8 mouse cellular contexts compared by ENCODE assay signal in the genomic region with DNA sequence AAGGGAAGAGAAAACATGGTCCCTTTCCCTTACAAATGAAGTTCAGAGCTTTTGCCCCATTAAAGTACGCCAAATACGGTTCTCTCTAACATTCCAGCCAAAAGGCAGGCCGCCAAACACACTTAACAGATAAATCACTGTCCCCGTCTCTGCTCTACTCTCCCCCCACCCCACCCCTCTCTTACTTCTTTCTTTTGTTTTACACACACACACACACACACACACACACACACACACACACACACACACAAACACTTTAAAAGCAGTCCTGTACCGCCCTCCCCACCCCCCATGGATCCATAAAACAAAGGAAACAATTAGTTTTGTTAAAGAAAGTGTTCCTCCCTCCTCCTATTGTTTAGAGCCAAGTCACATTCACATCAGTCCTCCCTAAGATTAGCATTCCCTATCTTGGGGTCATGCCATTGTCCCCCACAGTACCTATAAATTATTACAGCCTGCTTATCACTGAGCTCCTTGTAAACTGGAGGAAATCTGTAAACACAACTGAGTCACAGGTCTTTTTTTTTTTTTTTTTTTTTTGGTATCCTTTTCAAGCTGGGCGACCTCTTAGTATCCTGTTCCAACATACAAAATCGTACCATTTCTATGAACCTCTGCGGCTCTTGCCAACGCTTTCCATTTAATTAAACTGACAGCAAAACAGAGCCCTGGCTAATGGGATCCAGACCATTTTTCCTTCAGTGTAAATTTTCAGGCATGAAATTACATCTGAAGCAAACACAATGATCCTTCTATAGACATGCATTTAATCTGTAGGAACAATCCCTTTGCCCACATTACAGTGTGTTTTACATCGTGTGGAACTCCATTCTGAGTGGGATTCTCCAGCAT.
DNase-seq lines count a peak whose midpoint lies in the region; ATAC-seq lines count a peak whose summit lies in the region.

No protein-coding gene starts in this region.

- no peak overlapping the region for H3K4me2 ChIP-seq in liver, embryonic 13.5 days

- H3K9me3 ChIP-seq in heart, embryonic 10.5 days = peaks cover 2% of the 10 kb centered on the region
- H3K9me3 ChIP-seq in liver, embryonic 13.5 days (replicated peaks) = peaks cover 4% of the 10 kb centered on the region; the same call in 1 of the 2 replicates

- H3K4me1 ChIP-seq in heart, embryonic 10.5 days = peaks cover 17% of the 10 kb centered on the region; the same call in 1 of the 2 replicates
- no peaks in the 10 kb centered on the region for H3K4me1 ChIP-seq in liver, embryonic 13.5 days (replicated peaks)

- 46% methylated on average over 10 of the region's 10 CpGs for WGBS in heart, embryonic 10.5 days
- WGBS in liver, embryonic 13.5 days (ENCODE audit: insufficient replicate concordance) = 45% methylated on average over 10 of the region's 10 CpGs

- DNase-seq in heart, embryonic 10.5 days (ENCODE audit: low spot score) = no peak
- DNase-seq in heart, adult 8-10 months (ENCODE audit: low spot score) = no peak
- DNase-seq in R1 (ENCODE audit: low read depth, low spot score) = peak; percentile 72
- DNase-seq in heart, postnatal 4 days = peak; percentile 57
- no peak for DNase-seq in liver, embryonic 13.5 days
- DNase-seq in cerebellum, adult 11-12 months = no peak
- DNase-seq in spleen, adult 12 weeks (ENCODE audit: low spot score) = no peak
- no peak for DNase-seq in cerebellum, adult 18-20 months

- no peaks in the 10 kb centered on the region for H3K27me3 ChIP-seq in heart, embryonic 10.5 days (ENCODE audit: insufficient read depth, poor library complexity, severe bottlenecking)
- no peaks in the 10 kb centered on the region for H3K27me3 ChIP-seq in liver, embryonic 13.5 days

- H3K36me3 ChIP-seq in heart, embryonic 10.5 days = peaks cover 17% of the 10 kb centered on the region
- peaks cover 12% of the 10 kb centered on the region for H3K36me3 ChIP-seq in liver, embryonic 13.5 days

- H3K4me3 ChIP-seq in heart, embryonic 10.5 days = no peak overlapping the region
- no peak overlapping the region for H3K4me3 ChIP-seq in liver, embryonic 13.5 days (replicated peaks)

- ATAC-seq in liver, embryonic 13.5 days (ENCODE audit: low read depth) = no peak

- H3K9ac ChIP-seq in liver, embryonic 13.5 days = no peak overlapping the region

- peak overlapping the region; percentile 47; the same call in 1 of the 2 replicates for H3K27ac ChIP-seq in heart, embryonic 10.5 days
- peak overlapping the region; percentile 30 for H3K27ac ChIP-seq in liver, embryonic 13.5 days

Comparison
In these comparisons a context has a peak if more than half of its experiments do, and no peak if none do; other contexts are left out.
1. DNase-seq: peak in R1 (single experiment) and heart, postnatal 4 days (single experiment); none in heart, embryonic 10.5 days (single experiment), heart, adult 8-10 months (single experiment), liver, embryonic 13.5 days (single experiment), cerebellum, adult 11-12 months (single experiment), spleen, adult 12 weeks (single experiment) and cerebellum, adult 18-20 months (0 of 2).